Comparison of ENCODE assay signal across 8 mouse cellular contexts in genomic region chr2:84635611-84636010, GRCm38 (mm10). TPM values are rescaled to one million over a fixed set of nuclear protein-coding genes. Genes with fewer than 3 reads are reported as not detected.
DNase-seq lines count a peak whose midpoint lies in the region; ATAC-seq and TF ChIP-seq lines count a peak whose summit lies in the region.

No protein-coding gene starts in this region.

- peak; percentile 89 for DNase-seq in adrenal gland, adult 8-10 months
- peak; percentile 78 for DNase-seq in embryo, embryonic 9.5 days (ENCODE audit: extremely low spot score)
- peak; percentile 55 to 86 for DNase-seq in gastrocnemius, postnatal 4 days (ENCODE audit: low spot score in 2 of 2)
- peak; percentile 72 to 86 for DNase-seq in left cerebral cortex, postnatal 14 days (ENCODE audit: low spot score in 2 of 2)
- peak; percentile 55 for DNase-seq in right cerebral cortex, postnatal 14 days
- no peak for DNase-seq in thymus, postnatal 10 days (ENCODE audit: low spot score in 2 of 2)

- TF ChIP-seq CTCF in intestine, postnatal 0 days (IDR thresholded peaks at IDR 0.05; ENCODE audit: low read depth): no peak

- H3K27me3 ChIP-seq in intestine, postnatal 0 days (replicated peaks; ENCODE audit: control insufficient read depth, insufficient read depth, low read length): no peaks in the 10 kb centered on the region
- H3K27me3 ChIP-seq in megakaryocyte, embryonic 14.5 days (replicated peaks): no peaks in the 10 kb centered on the region

- peak; percentile 95 for ATAC-seq in intestine, postnatal 0 days

- H3K9ac ChIP-seq in intestine, postnatal 0 days (ENCODE audit: low read depth, low read length): peak overlapping the region; percentile 5; the same call in 1 of the 2 replicates

- H3K4me2 ChIP-seq in intestine, postnatal 0 days (replicated peaks; ENCODE audit: low read depth): peak overlapping the region; percentile 60

- no peaks in the 10 kb centered on the region for H3K36me3 ChIP-seq in intestine, postnatal 0 days (ENCODE audit: control insufficient read depth, insufficient read depth)
- H3K36me3 ChIP-seq in megakaryocyte, embryonic 14.5 days (replicated peaks; ENCODE audit: low read length): peaks cover 19% of the 10 kb centered on the region

- H3K9me3 ChIP-seq in intestine, postnatal 0 days (ENCODE audit: control insufficient read depth): no peaks in the 10 kb centered on the region
- no peaks in the 10 kb centered on the region for H3K9me3 ChIP-seq in megakaryocyte, embryonic 14.5 days

- WGBS in intestine, postnatal 0 days: 0% methylated on average over 2 of the region's 2 CpGs

- H3K4me3 ChIP-seq in intestine, postnatal 0 days (ENCODE audit: low read depth, low read length): peak overlapping the region; percentile 14
- H3K4me3 ChIP-seq in megakaryocyte, embryonic 14.5 days (replicated peaks): peak overlapping the region; percentile 69

- intact Hi-C loops in left cerebral cortex, postnatal 14 days (cut with DNase I): loop anchor here (2.0 kb wide), 1 partner anchor 13 kb away; no protein-coding TSS in a partner anchor

- H3K27ac ChIP-seq in intestine, postnatal 0 days (ENCODE audit: low read depth, low read length): peak overlapping the region; percentile 93

- H3K4me1 ChIP-seq in intestine, postnatal 0 days (replicated peaks; ENCODE audit: control insufficient read depth, insufficient read depth, low read length): peaks cover 44% of the 10 kb centered on the region
- peaks cover 93% of the 10 kb centered on the region for H3K4me1 ChIP-seq in megakaryocyte, embryonic 14.5 days

RNA-seq across cellular contexts. Expression of gene Ctnnd1, which starts 15.0 kb away (rescaled TPM):
- total RNA-seq in adrenal gland, adult 8-10 months (2022): 100 to 1,000 TPM; 125 to 161 (median 155) TPM
- total RNA-seq in gastrocnemius, postnatal 4 days (2021): 10 to 100 TPM; 89.3 to 97.3 TPM
- 45.4 and 46.1 TPM in 2 replicates for polyA plus RNA-seq in intestine, postnatal 0 days (2015; fragmentation: Nextera tagmentation; extraction: Ambion mirVana)
- total RNA-seq in left cerebral cortex, postnatal 14 days (2021): 10 to 100 TPM; 65.6 to 76.0 TPM
- 0.71 and 4.4 TPM in 2 replicates for polyA plus RNA-seq in megakaryocyte, embryonic 14.5 days (2012; ENCODE audit: insufficient read depth, low replicate concordance)

RNA-seq across cellular contexts. Expression of gene Btbd18, which starts 23.3 kb away (rescaled TPM):
- under 1 TPM in 2 of 4 experiments, not detected in 2; 0.10 to 0.12 TPM for total RNA-seq in adrenal gland, adult 8-10 months (2022)
- under 1 TPM in 1 of 2 experiments, not detected in 1; 0.08 TPM for total RNA-seq in gastrocnemius, postnatal 4 days (2021)
- polyA plus RNA-seq in intestine, postnatal 0 days (2015; fragmentation: Nextera tagmentation; extraction: Ambion mirVana): 0.07 TPM in 1 of 2 replicates, not detected in the other
- not detected for total RNA-seq in left cerebral cortex, postnatal 14 days (2021)
- polyA plus RNA-seq in megakaryocyte, embryonic 14.5 days (2012; ENCODE audit: insufficient read depth, low replicate concordance): 0.02 TPM in 1 of 2 replicates, not detected in the other

RNA-seq across cellular contexts. Expression of gene Selenoh, which starts 35.0 kb away (rescaled TPM):
- total RNA-seq in adrenal gland, adult 8-10 months (2022): 10 to 100 TPM; 31.8 to 49.5 (median 35.8) TPM
- total RNA-seq in gastrocnemius, postnatal 4 days (2021): 10 to 100 TPM; 32.2 to 49.9 TPM
- 83.4 and 90.7 TPM in 2 replicates for polyA plus RNA-seq in intestine, postnatal 0 days (2015; fragmentation: Nextera tagmentation; extraction: Ambion mirVana)
- total RNA-seq in left cerebral cortex, postnatal 14 days (2021): 10 to 100 TPM; 47.2 to 54.1 TPM
- 72.9 and 130 TPM in 2 replicates for polyA plus RNA-seq in megakaryocyte, embryonic 14.5 days (2012; ENCODE audit: insufficient read depth, low replicate concordance)

RNA-seq across cellular contexts. Expression of gene Gm28635, which starts 42.2 kb away (rescaled TPM):
- total RNA-seq in adrenal gland, adult 8-10 months (2022): not detected
- under 1 TPM; 0.08 to 0.76 TPM for total RNA-seq in gastrocnemius, postnatal 4 days (2021)
- not detected in 2 replicates for polyA plus RNA-seq in intestine, postnatal 0 days (2015; fragmentation: Nextera tagmentation; extraction: Ambion mirVana)
- total RNA-seq in left cerebral cortex, postnatal 14 days (2021): 1 to 10 TPM; 1.8 to 3.5 TPM
- not detected in 2 replicates for polyA plus RNA-seq in megakaryocyte, embryonic 14.5 days (2012; ENCODE audit: insufficient read depth, low replicate concordance)

RNA-seq across cellular contexts. Expression of gene Med19, which starts 42.6 kb away (rescaled TPM):
- 10 to 100 TPM; 21.1 to 30.7 (median 26.0) TPM for total RNA-seq in adrenal gland, adult 8-10 months (2022)
- 10 to 100 TPM; 17.8 to 19.3 TPM for total RNA-seq in gastrocnemius, postnatal 4 days (2021)
- 20.6 and 21.0 TPM in 2 replicates for polyA plus RNA-seq in intestine, postnatal 0 days (2015; fragmentation: Nextera tagmentation; extraction: Ambion mirVana)
- 10 to 100 TPM; 30.3 to 32.3 TPM for total RNA-seq in left cerebral cortex, postnatal 14 days (2021)
- polyA plus RNA-seq in megakaryocyte, embryonic 14.5 days (2012; ENCODE audit: insufficient read depth, low replicate concordance): 8.7 and 9.7 TPM in 2 replicates

Comparison
In these comparisons a context has a peak if more than half of its experiments do, and no peak if none do; other contexts are left out.
1. DNase-seq: peak in adrenal gland, adult 8-10 months (single experiment), embryo, embryonic 9.5 days (single experiment), gastrocnemius, postnatal 4 days (2 of 2), left cerebral cortex, postnatal 14 days (2 of 2) and right cerebral cortex, postnatal 14 days (single experiment); none in thymus, postnatal 10 days (0 of 2).